Mouse (Mus musculus) embryo, embryonic 11.5 days (tissue): Measurements from ENCODE around the gene Grin2c.

Experiments
- DNase-seq: peaks from one replicate; pipeline ENCODE4 v3.0.0-alpha.2; 2012; ENCODE audit warnings: low read depth, low spot score

The Grin2c gene

GRCm38 (mm10) chr11:115231168-115231915 is 35.7 kb downstream of the Grin2c start:
- DNase-seq, result no peak

DNA sequence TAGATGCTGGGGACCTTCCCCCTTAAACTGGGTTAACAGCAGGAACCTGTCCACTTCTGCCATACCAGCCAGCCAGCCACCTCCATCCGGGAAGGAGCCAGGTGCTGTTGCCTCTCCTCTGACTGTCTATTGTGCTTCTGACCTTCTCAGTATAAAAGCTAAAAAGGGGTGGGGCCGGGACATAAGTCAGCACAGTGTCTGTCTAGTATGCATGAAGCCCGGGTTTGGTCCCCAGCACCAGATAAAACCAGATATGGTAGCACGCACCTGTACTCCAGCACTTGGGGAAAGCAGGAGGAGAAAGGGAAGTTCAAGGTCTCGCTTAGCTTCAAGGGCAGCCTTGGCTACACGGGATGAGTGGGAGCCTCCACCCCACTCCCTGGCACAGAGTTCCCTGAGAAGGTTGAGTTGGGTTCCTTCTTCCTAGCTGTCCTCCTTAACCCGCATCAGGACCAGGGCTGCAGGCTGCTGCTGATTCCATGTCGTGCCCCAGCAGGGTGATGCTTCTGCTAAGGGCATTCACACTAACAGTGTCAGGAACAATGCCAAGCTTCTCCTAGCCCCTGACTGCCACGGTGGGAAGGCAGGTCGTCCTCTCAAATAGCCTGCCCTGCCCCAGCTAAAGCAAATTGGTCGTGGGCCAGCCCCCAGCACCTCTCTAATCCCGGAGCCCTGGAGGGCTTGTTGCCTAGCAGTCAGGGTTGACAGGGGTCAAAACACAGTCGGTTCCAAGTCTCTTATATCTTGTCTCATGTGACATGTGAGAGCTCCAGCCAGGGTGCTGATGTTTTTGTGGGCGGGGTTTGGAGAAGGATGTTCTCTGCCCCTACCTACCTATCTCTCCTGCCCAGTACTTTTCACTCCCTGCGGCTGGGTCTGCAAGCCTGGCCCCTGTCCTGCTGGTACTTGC is 37.8 kb downstream of the Grin2c start:
- no peak for DNase-seq

DNA sequence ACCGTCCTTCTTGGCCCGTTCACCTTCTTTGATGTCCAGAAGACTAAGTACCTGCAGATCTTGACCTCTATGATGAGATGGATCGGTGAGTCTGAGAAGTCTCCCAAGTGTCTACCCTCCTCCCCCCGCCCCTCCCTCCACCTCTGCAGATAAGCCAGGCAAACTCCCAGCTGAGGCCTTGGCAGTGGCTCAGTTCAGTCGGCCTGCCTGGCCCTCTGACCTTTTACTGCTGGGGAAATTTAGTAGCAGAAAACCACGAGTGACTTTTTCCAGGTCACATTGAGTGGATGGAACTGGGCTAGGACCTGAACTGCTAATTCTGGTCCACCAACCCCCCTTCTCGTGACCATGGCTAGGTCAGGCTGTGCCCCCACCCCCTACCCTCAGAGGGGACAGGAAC is 38.6 kb downstream of the Grin2c start:
- DNase-seq, result no peak

DNA sequence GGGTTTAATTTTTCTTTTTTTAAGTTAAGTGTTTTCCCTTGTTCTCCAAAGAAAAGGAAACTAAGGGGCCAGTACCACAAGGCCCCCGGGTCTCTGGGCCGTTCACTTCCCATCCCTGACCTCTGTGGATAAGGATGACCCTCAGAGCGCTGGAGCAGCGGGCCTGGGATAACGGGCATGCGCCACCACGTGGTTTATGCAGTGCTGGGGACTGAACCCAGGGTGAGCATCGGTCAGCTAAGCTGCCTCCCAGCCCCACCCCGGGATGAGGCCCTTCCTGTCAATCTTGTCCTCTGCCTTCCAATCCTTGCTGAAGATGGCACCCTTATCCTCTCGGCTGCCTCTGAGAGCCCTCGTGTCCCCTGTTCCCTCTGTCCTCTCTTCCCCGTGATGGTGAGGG is 39.4 kb downstream of the Grin2c start:
- no peak for DNase-seq

DNA sequence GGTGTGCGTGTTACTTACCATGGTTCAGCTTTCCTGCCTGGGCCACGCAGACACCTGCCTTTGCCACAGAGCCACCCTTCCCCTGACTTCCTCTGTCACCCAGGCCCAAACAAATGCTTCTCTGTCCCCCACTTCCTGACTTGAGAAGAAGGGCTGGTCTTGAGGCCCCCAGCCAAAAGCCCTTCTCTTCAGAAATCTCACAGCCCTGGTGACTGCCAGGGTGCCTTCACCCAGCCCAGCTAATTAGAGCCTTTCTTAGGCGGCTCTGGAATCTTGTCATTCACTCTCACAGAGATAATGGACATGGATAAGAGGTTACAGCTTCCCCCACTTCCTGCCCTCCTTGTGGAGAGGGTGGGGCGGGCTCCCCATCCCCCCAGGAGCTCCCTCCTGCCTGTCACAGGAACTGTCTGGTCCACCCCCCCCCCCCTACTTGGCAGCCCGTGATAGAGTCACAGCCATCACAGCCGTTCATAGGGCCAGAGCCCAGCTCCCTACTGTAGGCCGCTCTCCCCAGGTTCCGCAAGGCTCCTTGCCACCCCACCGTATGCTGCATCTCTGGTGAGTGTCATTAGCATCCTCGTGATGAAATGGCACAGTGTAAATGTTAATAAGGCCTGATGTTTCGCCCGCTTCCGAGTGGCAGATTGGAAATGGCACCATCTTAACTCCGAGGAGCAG is 40.1 kb downstream of the Grin2c start:
- no peak for DNase-seq

DNA sequence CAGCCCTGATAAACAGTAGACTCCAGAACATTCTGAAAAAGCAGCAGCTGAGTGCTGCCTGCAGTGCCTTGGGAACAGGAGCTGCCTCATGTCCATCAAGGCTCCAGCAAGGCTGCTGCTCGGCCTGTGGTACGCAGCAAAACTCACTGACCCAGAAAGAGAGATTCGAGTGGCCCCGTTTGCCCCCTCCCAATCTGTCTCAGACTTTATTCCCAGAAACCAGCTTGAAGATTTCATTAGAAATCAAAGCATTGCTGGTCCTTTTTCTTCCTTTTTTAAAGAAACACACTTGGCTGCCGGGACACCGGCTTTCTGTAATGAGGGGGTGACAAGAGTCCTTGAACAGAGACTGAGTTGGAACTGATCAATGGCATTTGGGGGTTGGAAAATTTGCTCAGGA is 41.7 kb downstream of the Grin2c start:
- no peak for DNase-seq

DNA sequence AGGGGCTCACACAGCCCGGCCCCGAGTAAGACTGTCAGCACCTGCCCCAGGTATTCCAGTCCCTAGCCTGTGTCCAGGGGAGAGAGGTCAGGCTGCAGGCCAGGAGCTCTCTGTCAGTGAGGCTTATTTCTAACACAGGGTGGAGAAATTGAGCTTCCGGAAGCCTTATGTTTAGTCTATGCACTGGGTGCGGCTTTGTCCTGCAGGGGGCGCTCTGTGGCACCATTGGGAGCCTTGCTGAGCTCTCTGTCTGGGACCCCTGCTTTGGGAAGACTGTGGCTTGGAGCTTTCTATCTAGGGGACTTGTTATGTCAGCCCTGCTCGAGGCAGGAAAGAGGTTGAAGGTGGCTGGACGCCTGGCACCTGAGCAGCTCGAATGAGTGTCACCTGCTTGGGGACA is 42.2 kb downstream of the Grin2c start:
- peak; percentile 49 for DNase-seq

DNA sequence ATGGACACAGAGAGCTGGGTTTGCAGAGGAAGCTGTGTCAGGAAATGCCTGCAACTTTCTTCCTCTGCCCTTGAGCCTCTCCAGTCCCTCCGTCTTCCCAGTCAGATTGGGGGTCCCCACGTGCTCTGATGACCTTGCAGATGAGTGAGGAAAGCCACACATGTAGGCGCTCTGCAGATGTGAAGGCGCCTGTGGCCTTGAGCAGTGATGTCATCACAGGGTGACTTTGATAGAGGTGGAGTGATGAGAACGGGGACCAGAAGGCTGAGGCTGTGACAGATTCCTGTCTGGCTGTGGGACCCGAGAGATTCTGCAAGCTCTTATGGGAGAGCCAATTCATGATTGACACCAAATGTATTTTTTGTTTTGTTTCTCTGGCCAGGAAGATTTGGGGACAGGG is 43.2 kb downstream of the Grin2c start:
- DNase-seq, result no peak

- no peak for DNase-seq
Measured at GRCm38 (mm10) chr11:115223451-115223850, 43.6 kb downstream of the Grin2c start.

DNA sequence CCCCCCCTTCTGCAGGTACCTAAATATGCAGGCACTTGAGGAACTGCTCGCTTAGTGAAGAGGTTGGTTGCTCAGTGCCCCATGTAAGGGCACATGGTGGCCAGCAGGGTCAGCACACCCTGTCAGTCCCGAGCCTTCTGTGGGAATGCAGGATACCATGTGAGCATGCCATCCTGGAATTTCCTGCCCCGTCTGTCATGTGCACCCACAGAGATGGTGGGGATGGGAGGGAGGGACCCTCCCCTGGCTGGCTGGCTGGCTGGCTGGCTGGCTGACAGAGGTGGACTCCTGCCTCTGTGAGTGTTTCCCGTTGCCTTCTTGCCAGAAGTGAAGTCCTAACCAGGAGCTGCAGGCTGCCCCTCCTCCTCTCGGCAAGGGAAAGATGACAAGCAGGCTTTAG is 44.5 kb downstream of the Grin2c start:
- no peak for DNase-seq

DNA sequence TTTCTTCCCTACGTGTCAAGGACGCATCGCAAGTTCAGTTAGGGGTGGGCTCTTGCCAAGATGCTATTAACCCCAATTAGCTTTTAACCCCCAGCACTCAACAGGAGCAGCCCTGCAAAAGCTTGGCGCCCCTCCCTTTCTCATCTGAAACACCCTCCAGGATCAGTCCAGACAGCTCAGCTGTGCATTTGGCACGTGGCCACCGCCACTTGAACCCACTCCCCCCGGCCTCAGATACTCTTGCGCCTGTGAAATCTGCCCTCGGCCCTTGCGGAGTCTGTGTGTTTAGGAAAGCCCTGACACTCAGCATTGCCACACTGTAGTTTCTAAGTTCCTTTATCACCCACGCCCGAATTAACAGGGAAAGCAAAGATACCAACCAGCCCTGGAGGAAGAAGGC is 45.0 kb downstream of the Grin2c start:
- DNase-seq, result no peak

GRCm38 (mm10) chr11:115219685-115220084 is 47.4 kb downstream of the Grin2c start:
- DNase-seq, result no peak

GRCm38 (mm10) chr11:115219263-115219662 is 47.8 kb downstream of the Grin2c start:
- DNase-seq, result no peak

GRCm38 (mm10) chr11:115217439-115218410 is 49.3 kb downstream of the Grin2c start:
- DNase-seq, result no peak

- DNase-seq, result no peak
Measured at GRCm38 (mm10) chr11:115215123-115215522, 51.9 kb downstream of the Grin2c start.

DNA sequence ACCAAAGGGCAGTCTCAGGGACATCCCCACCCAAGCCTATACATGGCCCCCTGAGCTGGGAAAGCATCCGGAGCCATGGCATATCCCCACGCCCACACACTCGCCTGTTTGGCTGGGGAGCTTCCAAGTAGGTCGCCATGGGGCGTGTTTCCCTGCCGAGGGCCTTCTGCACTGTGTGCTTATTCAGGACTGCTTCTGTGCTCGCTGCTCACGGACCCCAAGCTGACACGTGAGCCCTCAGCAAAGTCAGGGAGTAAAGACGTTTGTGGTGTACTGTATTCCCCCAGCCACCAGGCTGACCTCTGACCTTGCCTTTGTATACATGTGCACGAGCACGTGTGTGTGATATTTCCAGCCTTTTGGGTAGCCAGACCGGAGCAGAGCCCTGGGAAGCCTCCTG is 54.9 kb downstream of the Grin2c start:
- no peak for DNase-seq

- DNase-seq, result no peak
Measured at GRCm38 (mm10) chr11:115209958-115210357, 57.1 kb downstream of the Grin2c start.

GRCm38 (mm10) chr11:115208776-115209732 is 58.0 kb downstream of the Grin2c start:
- DNase-seq, result no peak

DNA sequence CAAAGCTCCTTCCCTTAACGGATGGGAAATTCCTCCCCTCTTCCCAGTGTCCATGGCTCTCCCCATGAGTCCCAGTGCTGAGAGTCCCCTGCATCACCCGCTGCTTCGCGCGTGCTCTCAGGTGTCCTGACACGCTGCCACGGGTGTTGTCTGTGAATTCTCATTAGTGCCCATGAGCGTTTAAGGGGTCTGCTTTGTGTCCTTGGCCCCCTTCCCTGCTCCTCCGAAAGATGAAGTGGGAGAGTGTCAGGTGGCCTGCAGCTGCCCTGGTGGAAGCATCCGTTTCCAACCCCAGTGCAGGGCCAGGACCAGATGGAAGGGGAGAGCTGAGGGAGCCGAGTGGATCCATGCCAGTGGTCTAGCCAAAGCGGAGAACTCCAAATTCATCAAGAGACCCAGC is 58.9 kb downstream of the Grin2c start:
- DNase-seq, result no peak

DNA sequence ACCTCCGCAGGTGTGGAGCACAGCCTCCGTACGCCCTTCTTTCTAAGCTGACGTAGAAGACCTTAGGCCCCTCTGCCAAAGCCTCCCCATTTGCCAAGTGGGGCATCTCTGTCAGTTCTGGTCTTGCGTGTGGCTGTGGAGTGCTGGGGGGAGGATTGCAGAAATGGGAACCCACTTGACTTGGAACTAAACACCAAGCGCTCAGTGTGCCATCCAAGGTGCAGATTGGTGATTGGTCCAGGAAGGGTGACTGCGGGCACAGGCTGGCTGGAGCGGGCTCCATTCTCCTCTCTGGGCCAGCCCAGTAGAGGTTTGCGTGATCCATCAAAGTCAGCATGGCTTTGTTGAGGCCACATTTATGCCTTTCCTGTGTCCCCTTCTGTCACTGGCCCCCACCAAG is 64.3 kb downstream of the Grin2c start:
- DNase-seq, result no peak
